Mouse (Mus musculus) small intestine, adult 2 months (tissue): Measurements from ENCODE around the gene Arpc2.

Source experiments
- CTCF ChIP-seq: fragments of 200-500 bp; IDR thresholded peaks from 2 replicates; pipeline ENCODE4 v1.5.1; 2012; ENCODE audit warnings: low read depth, mild to moderate bottlenecking, control low read depth, inconsistent platforms, low read length, moderate library complexity, mixed read lengths; ENCODE audit not compliant: insufficient replicate concordance, insufficient read length; ENCODE audit errors: extremely low read depth
- POLR2A ChIP-seq: fragments of 200-500 bp; IDR thresholded peaks from 2 replicates; pipeline ENCODE4 v1.6.1; 2012; ENCODE audit warnings: low read depth, mild to moderate bottlenecking, control low read depth, inconsistent platforms, low read length, moderate library complexity

- TF ChIP-seq POLR2A = no peak
- TF ChIP-seq CTCF = no peak
Observed at GRCm38 (mm10) chr1:74262510-74262909, 26.6 kb downstream of the Arpc2 start.
